Mouse (Mus musculus) macrophage (primary cell): ENCODE results near the gene Mef2b. TPM values are rescaled to one million over a fixed set of nuclear protein-coding genes. Genes with fewer than 3 reads are reported as not detected.

Source experiments
- H3K27ac ChIP-seq: fragments of 350-480 bp; formaldehyde crosslinking; 2 replicates; pipeline ENCODE4 v1.9.0; 2021
- H3K36me3 ChIP-seq: fragments of 350-480 bp; formaldehyde crosslinking; 2 replicates; pipeline ENCODE4 v1.9.0; 2021; ENCODE audit errors: inconsistent target
- H3K4me3 ChIP-seq: fragments of 350-480 bp; formaldehyde crosslinking; 2 replicates; pipeline ENCODE4 v1.9.0; 2021; ENCODE audit errors: inconsistent target
- H3K79me2 ChIP-seq: fragments of 350-480 bp; formaldehyde crosslinking; 2 replicates; pipeline ENCODE4 v1.9.0; 2021; ENCODE audit errors: inconsistent target
- WGBS: methylation state at CpG from one replicate; pipeline ENCODE4 v1.1.7; 2026; ENCODE audit warnings: inconsistent platforms; ENCODE audit not compliant: missing documents; 5-methylcytosine and 5-hydroxymethylcytosine counted together
- polyA plus RNA-seq: library from polyadenylated mRNA; stranded (reverse); fragments of 250-400 nt; gene quantifications from 3 replicates; pipeline ENCODE4 v1.2.4, GENCODE M21; 2018; ENCODE audit warnings: inconsistent platforms

The Mef2b gene
- polyA plus RNA-seq, 1 experiment from 2014 or later, result not detected

GRCm38 (mm10) chr8:70157240-70157800 lies 17.8 kb downstream of the Mef2b start:
- WGBS, result 100% methylated on average over 1 of the region's 1 CpGs
- H3K36me3 ChIP-seq, result no peaks in the 10 kb centered on the region
- no peak overlapping the region for H3K4me3 ChIP-seq
- no peak overlapping the region for H3K27ac ChIP-seq
- no peaks in the 10 kb centered on the region for H3K79me2 ChIP-seq

- no peaks in the 10 kb centered on the region for H3K36me3 ChIP-seq
- 9% methylated on average over 40 of the region's 40 CpGs for WGBS
- H3K4me3 ChIP-seq, result no peak overlapping the region; the same call in 1 of the 2 replicates
- H3K27ac ChIP-seq, result no peak overlapping the region
- no peaks in the 10 kb centered on the region for H3K79me2 ChIP-seq
Observed at GRCm38 (mm10) chr8:70158069-70158853, 18.8 kb downstream of the Mef2b start.

GRCm38 (mm10) chr8:70159211-70159610 lies 19.7 kb downstream of the Mef2b start:
- 79% methylated on average over 4 of the region's 4 CpGs for whole genome bisulfite sequencing
- Histone ChIP-seq H3K36me3 (no peaks in the 10 kb centered on the region), H3K79me2 (no peaks in the 10 kb centered on the region), H3K4me3 (no peak overlapping the region), H3K27ac (no peak overlapping the region)

- Histone ChIP-seq H3K27ac (no peak overlapping the region), H3K79me2 (no peaks in the 10 kb centered on the region), H3K36me3 (no peaks in the 10 kb centered on the region), H3K4me3 (no peak overlapping the region)
- WGBS, result 30% methylated on average over 13 of the region's 13 CpGs
Observed at GRCm38 (mm10) chr8:70160015-70160414, 20.5 kb downstream of the Mef2b start.

GRCm38 (mm10) chr8:70163316-70163715 lies 23.8 kb downstream of the Mef2b start:
- H3K79me2 ChIP-seq, result no peaks in the 10 kb centered on the region
- WGBS, result 94% methylated on average over 3 of the region's 3 CpGs
- H3K4me3 ChIP-seq, result no peak overlapping the region
- no peak overlapping the region for H3K27ac ChIP-seq
- no peaks in the 10 kb centered on the region for H3K36me3 ChIP-seq

- WGBS, result 3% methylated on average over 20 of the region's 21 CpGs
- H3K79me2 ChIP-seq, result no peaks in the 10 kb centered on the region
- no peak overlapping the region for H3K27ac ChIP-seq
- H3K4me3 ChIP-seq, result no peak overlapping the region
- H3K36me3 ChIP-seq, result no peaks in the 10 kb centered on the region
Observed at GRCm38 (mm10) chr8:70166504-70167110, 27.1 kb downstream of the Mef2b start.

GRCm38 (mm10) chr8:70170116-70170515 lies 30.6 kb downstream of the Mef2b start:
- H3K79me2 ChIP-seq, result peaks cover 18% of the 10 kb centered on the region; the same call in 1 of the 2 replicates
- no peak overlapping the region for H3K27ac ChIP-seq
- no peaks in the 10 kb centered on the region for H3K36me3 ChIP-seq
- WGBS, result 89% methylated on average over 3 of the region's 3 CpGs
- no peak overlapping the region for H3K4me3 ChIP-seq

GRCm38 (mm10) chr8:70170748-70171147 lies 31.2 kb downstream of the Mef2b start:
- WGBS, result 100% methylated on average over 2 of the region's 3 CpGs
- Histone ChIP-seq H3K4me3 (no peak overlapping the region), H3K27ac (no peak overlapping the region), H3K36me3 (no peaks in the 10 kb centered on the region), H3K79me2 (peaks cover 18% of the 10 kb centered on the region; the same call in 1 of the 2 replicates)

- no peak overlapping the region for H3K4me3 ChIP-seq
- H3K36me3 ChIP-seq, result no peaks in the 10 kb centered on the region
- no peak overlapping the region for H3K27ac ChIP-seq
- WGBS, result over 99% methylated on average over 7 of the region's 7 CpGs
- H3K79me2 ChIP-seq, result peaks cover 18% of the 10 kb centered on the region; the same call in 1 of the 2 replicates
Observed at GRCm38 (mm10) chr8:70171240-70171639, 31.7 kb downstream of the Mef2b start.

GRCm38 (mm10) chr8:70172043-70172681 lies 32.7 kb downstream of the Mef2b start, which contains the start of gene Tmem161a:
Gene Tmem161a, plus strand, starts transcription at chr8:70172356.
- peak within 1 kb of the TSS; percentile 36 for H3K27ac ChIP-seq
- 2% methylated on average over 26 of the region's 27 CpGs for WGBS
- H3K4me3 ChIP-seq, result peak within 1 kb of the TSS; percentile 76
- peaks cover 1% of the 10 kb centered on the region; the same call in 1 of the 2 replicates for H3K36me3 ChIP-seq
- peaks cover 18% of the 10 kb centered on the region; the same call in 1 of the 2 replicates for H3K79me2 ChIP-seq

GRCm38 (mm10) chr8:70173320-70173719 lies 33.8 kb downstream of the Mef2b start:
- H3K36me3 ChIP-seq, result peaks cover 6% of the 10 kb centered on the region; the same call in 1 of the 2 replicates
- no peak overlapping the region for H3K4me3 ChIP-seq

GRCm38 (mm10) chr8:70174079-70174478 lies 34.6 kb downstream of the Mef2b start:
- Histone ChIP-seq H3K4me3 (no peak overlapping the region), H3K27ac (no peak overlapping the region), H3K36me3 (peaks cover 6% of the 10 kb centered on the region; the same call in 1 of the 2 replicates), H3K79me2 (peaks cover 18% of the 10 kb centered on the region; the same call in 1 of the 2 replicates)
- 90% methylated on average over 6 of the region's 7 CpGs for WGBS

More at GRCm38 (mm10) chr8:70173320-70173719, 33.8 kb downstream of the Mef2b start:
- Histone ChIP-seq H3K79me2 (peaks cover 18% of the 10 kb centered on the region; the same call in 1 of the 2 replicates), H3K27ac (no peak overlapping the region)
- 88% methylated on average over 5 of the region's 5 CpGs for WGBS

- 100% methylated on average over 2 of the region's 2 CpGs for WGBS
- Histone ChIP-seq H3K27ac (no peak overlapping the region), H3K79me2 (peaks cover 11% of the 10 kb centered on the region; the same call in 1 of the 2 replicates), H3K36me3 (peaks cover 15% of the 10 kb centered on the region; the same call in 1 of the 2 replicates), H3K4me3 (no peak overlapping the region)
Observed at GRCm38 (mm10) chr8:70178231-70178630, 38.7 kb downstream of the Mef2b start.

- WGBS, result 95% methylated on average over 4 of the region's 4 CpGs
Observed at GRCm38 (mm10) chr8:70179082-70179481, 39.6 kb downstream of the Mef2b start.

More at GRCm38 (mm10) chr8:70179082-70179481, 39.6 kb downstream of the Mef2b start:
- peaks cover 15% of the 10 kb centered on the region; the same call in 1 of the 2 replicates for H3K36me3 ChIP-seq
- H3K27ac ChIP-seq, result no peak overlapping the region
- no peak overlapping the region for H3K4me3 ChIP-seq
- H3K79me2 ChIP-seq, result peaks cover 3% of the 10 kb centered on the region; the same call in 1 of the 2 replicates
